Mouse (Mus musculus) CH12.LX (cell line): Measurements from ENCODE around the gene Pxk. TPM values are rescaled to one million over a fixed set of nuclear protein-coding genes. Genes with fewer than 3 reads are reported as not detected.

Experiments used
- DNase-seq: peaks from one replicate; pipeline ENCODE4 v3.0.0-alpha.2; 2013; ENCODE audit errors: extremely low read depth
- H3K27ac ChIP-seq: 2 replicates; pipeline ENCODE4 v1.5.1; 2012; ENCODE audit warnings: low read depth, mild to moderate bottlenecking, control low read depth, moderate library complexity; ENCODE audit not compliant: insufficient read depth
- H3K27me3 ChIP-seq: replicated peaks from 2 replicates; pipeline ENCODE3; 2012; ENCODE audit warnings: inconsistent platforms
- H3K36me3 ChIP-seq, 2 experiments: replicated peaks in 1 of 2; 2 replicates each; pipeline versions ENCODE3 to v1.6.1; 2012; ENCODE audit warnings: inconsistent platforms in 1 of 2, low read length in 1 of 2, mild to moderate bottlenecking in 1 of 2, mixed read lengths in 1 of 2, moderate library complexity in 1 of 2; ENCODE audit not compliant: control insufficient read depth in 1 of 2, insufficient read depth in 1 of 2
- H3K4me1 ChIP-seq, 2 experiments: 2 replicates each; pipeline ENCODE4 v1.6.1; 2012; ENCODE audit warnings: inconsistent platforms in 1 of 2, moderate library complexity in 1 of 2; ENCODE audit not compliant: insufficient read depth in 2 of 2, control insufficient read depth in 1 of 2
- H3K4me2 ChIP-seq: 2 replicates; pipeline ENCODE4 v1.6.1; 2012; ENCODE audit warnings: low read depth, mild to moderate bottlenecking, control low read depth; ENCODE audit not compliant: poor library complexity, insufficient read depth, severe bottlenecking
- H3K4me3 ChIP-seq, 3 experiments: fragments of 150-350 bp in 1 of 3; sonication (generic) in 1 of 3; replicated peaks in 1 of 3; 2 replicates each; pipeline versions ENCODE3 to v1.5.1; 2011 to 2012; ENCODE audit warnings: low read depth in 2 of 3, low read length in 2 of 3, mild to moderate bottlenecking in 2 of 3, moderate library complexity in 2 of 3, control low read depth in 1 of 3, improper control_type of control experiment in 1 of 3, inconsistent platforms in 1 of 3, mixed read lengths in 1 of 3; ENCODE audit not compliant: poor library complexity in 1 of 3
- H3K79me2 ChIP-seq: replicated peaks from 2 replicates; pipeline ENCODE4 v1.6.1; 2012; ENCODE audit warnings: mild to moderate bottlenecking, moderate library complexity; ENCODE audit not compliant: control insufficient read depth, poor library complexity, insufficient read depth, severe bottlenecking; ENCODE audit errors: extremely low read depth
- H3K9ac ChIP-seq: 2 replicates; pipeline ENCODE4 v1.6.1; 2012; ENCODE audit warnings: low read depth, mild to moderate bottlenecking, control low read depth, moderate library complexity; ENCODE audit not compliant: insufficient read depth
- H3K9me3 ChIP-seq: replicated peaks from 2 replicates; pipeline ENCODE3; 2012; ENCODE audit warnings: low read length, inconsistent platforms, mixed read lengths
- BHLHE40 ChIP-seq: IDR thresholded peaks from 2 replicates; pipeline ENCODE4 v1.6.1; 2011; ENCODE audit warnings: mild to moderate bottlenecking, low read depth, low read length, improper control_type of control experiment
- CHD1 ChIP-seq: IDR thresholded peaks from 2 replicates; pipeline ENCODE4 v1.6.1; 2012; ENCODE audit warnings: low read depth, low read length, improper control_type of control experiment, inconsistent platforms
- CHD2 ChIP-seq: IDR thresholded peaks from 2 replicates; pipeline ENCODE4 v1.6.1; 2011; ENCODE audit warnings: low read length, improper control_type of control experiment
- CTCF ChIP-seq, 2 experiments: IDR thresholded peaks in 1 of 2; conservative IDR thresholded peaks in 1 of 2; 2 replicates each; pipeline ENCODE4 v1.5.1; 2011 to 2012; ENCODE audit warnings: low read depth in 2 of 2, low read length in 2 of 2, improper control_type of control experiment in 1 of 2, inconsistent platforms in 1 of 2, mild to moderate bottlenecking in 1 of 2, moderate library complexity in 1 of 2
- E2F4 ChIP-seq: IDR thresholded peaks from 2 replicates; pipeline ENCODE4 v1.6.1; 2011; ENCODE audit warnings: low read depth, low read length, improper control_type of control experiment; ENCODE audit not compliant: insufficient replicate concordance
- ELF1 ChIP-seq: IDR thresholded peaks from 2 replicates; pipeline ENCODE4 v1.6.1; 2014; ENCODE audit warnings: low read depth, mild to moderate bottlenecking, inconsistent platforms, low read length, improper control_type of control experiment
- EP300 ChIP-seq: IDR thresholded peaks from 2 replicates; pipeline ENCODE4 v1.6.1; 2011; ENCODE audit warnings: low read length, improper control_type of control experiment
- ETS1 ChIP-seq: conservative IDR thresholded peaks from 2 replicates; pipeline ENCODE4 v1.6.1; 2012; ENCODE audit warnings: low read depth, mild to moderate bottlenecking, inconsistent platforms, low read length, improper control_type of control experiment, moderate library complexity
- GABPA ChIP-seq: IDR thresholded peaks from 2 replicates; pipeline ENCODE4 v1.6.1; 2012; ENCODE audit warnings: low read depth, low read length, improper control_type of control experiment, inconsistent platforms; ENCODE audit not compliant: insufficient replicate concordance
- HCFC1 ChIP-seq: IDR thresholded peaks from 2 replicates; pipeline ENCODE4 v1.6.1; 2012; ENCODE audit warnings: low read depth, mild to moderate bottlenecking, inconsistent platforms, low read length, improper control_type of control experiment
- IRF4 ChIP-seq: IDR thresholded peaks from 2 replicates; pipeline ENCODE4 v1.6.1; 2014; ENCODE audit warnings: low read depth, mild to moderate bottlenecking, inconsistent platforms, low read length, improper control_type of control experiment
- JUN ChIP-seq: IDR thresholded peaks from 2 replicates; pipeline ENCODE4 v1.6.1; 2011; ENCODE audit warnings: low read depth, mild to moderate bottlenecking, low read length, improper control_type of control experiment, moderate library complexity; ENCODE audit not compliant: insufficient read depth
- JUND ChIP-seq: conservative IDR thresholded peaks from 2 replicates; pipeline ENCODE4 v1.6.1; 2011; ENCODE audit warnings: low read depth, low read length, improper control_type of control experiment
- MAX ChIP-seq: IDR thresholded peaks from 2 replicates; pipeline ENCODE4 v1.6.1; 2011; ENCODE audit warnings: low read length, improper control_type of control experiment
- MAZ ChIP-seq: IDR thresholded peaks from 2 replicates; pipeline ENCODE4 v1.6.1; 2012; ENCODE audit warnings: low read depth, mild to moderate bottlenecking, inconsistent platforms, low read length, improper control_type of control experiment, moderate library complexity
- MEF2A ChIP-seq: IDR thresholded peaks from 2 replicates; pipeline ENCODE4 v1.6.1; 2014; ENCODE audit warnings: low read depth, mild to moderate bottlenecking, inconsistent platforms, low read length, improper control_type of control experiment, borderline replicate concordance
- MXI1 ChIP-seq: IDR thresholded peaks from 2 replicates; pipeline ENCODE4 v1.6.1; 2011; ENCODE audit warnings: mild to moderate bottlenecking, low read depth, low read length, improper control_type of control experiment
- MYC ChIP-seq: IDR thresholded peaks from 2 replicates; pipeline ENCODE4 v1.6.1; 2011; ENCODE audit warnings: low read depth, mild to moderate bottlenecking, improper control_type of control experiment, low read length
- NELFE ChIP-seq: IDR thresholded peaks from 2 replicates; pipeline ENCODE4 v1.6.1; 2011; ENCODE audit warnings: low read depth, low read length, improper control_type of control experiment
- NRF1 ChIP-seq: IDR thresholded peaks from 2 replicates; pipeline ENCODE4 v1.6.1; 2014; ENCODE audit warnings: low read depth, mild to moderate bottlenecking, inconsistent platforms, low read length, improper control_type of control experiment, moderate library complexity
- POLR2A ChIP-seq: IDR thresholded peaks from 2 replicates; pipeline ENCODE4 v1.6.1; 2011; ENCODE audit warnings: low read depth, mild to moderate bottlenecking, improper control_type of control experiment, low read length
- POLR2AphosphoS2 ChIP-seq: IDR thresholded peaks from 2 replicates; pipeline ENCODE4 v1.6.1; 2011; ENCODE audit warnings: low read depth, low read length, improper control_type of control experiment
- RAD21 ChIP-seq: IDR thresholded peaks from 2 replicates; pipeline ENCODE4 v1.6.1; 2011; ENCODE audit warnings: low read depth, mild to moderate bottlenecking, low read length, improper control_type of control experiment, moderate library complexity
- RCOR1 ChIP-seq: conservative IDR thresholded peaks from 2 replicates; pipeline ENCODE4 v1.6.1; 2012; ENCODE audit warnings: low read depth, mild to moderate bottlenecking, inconsistent platforms, low read length, improper control_type of control experiment
- SIN3A ChIP-seq: IDR thresholded peaks from 2 replicates; pipeline ENCODE4 v1.6.1; 2012; ENCODE audit warnings: low read length, improper control_type of control experiment, inconsistent platforms
- SMC3 ChIP-seq: IDR thresholded peaks from 2 replicates; pipeline ENCODE4 v1.6.1; 2011; ENCODE audit warnings: low read depth, low read length, improper control_type of control experiment
- TBP ChIP-seq: conservative IDR thresholded peaks from 2 replicates; pipeline ENCODE4 v1.6.1; 2011; ENCODE audit warnings: low read depth, low read length, improper control_type of control experiment
- TCF12 ChIP-seq: IDR thresholded peaks from 2 replicates; pipeline ENCODE4 v1.6.1; 2014; ENCODE audit warnings: low read depth, mild to moderate bottlenecking, inconsistent platforms, low read length, improper control_type of control experiment
- UBTF ChIP-seq: IDR thresholded peaks from 2 replicates; pipeline ENCODE4 v1.6.1; 2012; ENCODE audit warnings: low read depth, mild to moderate bottlenecking, inconsistent platforms, low read length, improper control_type of control experiment, moderate library complexity
- USF2 ChIP-seq: conservative IDR thresholded peaks from 2 replicates; pipeline ENCODE4 v1.6.1; 2011; ENCODE audit warnings: low read depth, low read length, improper control_type of control experiment
- ZC3H11A ChIP-seq: IDR thresholded peaks from 2 replicates; pipeline ENCODE4 v1.6.1; 2012; ENCODE audit warnings: low read depth, mild to moderate bottlenecking, inconsistent platforms, low read length, improper control_type of control experiment
- ZKSCAN1 ChIP-seq: IDR thresholded peaks from 2 replicates; pipeline ENCODE4 v1.6.1; 2012; ENCODE audit warnings: low read depth, inconsistent platforms, low read length, improper control_type of control experiment, borderline replicate concordance
- ZMIZ1 ChIP-seq: IDR thresholded peaks from 2 replicates; pipeline ENCODE4 v1.6.1; 2012; ENCODE audit warnings: low read depth, mild to moderate bottlenecking, inconsistent platforms, low read length, improper control_type of control experiment
- dilution Hi-C: fragments of 300-500 bp; cut with MboI; formaldehyde crosslinking; loops from 2 replicates; pipeline ENCODE4 v1.14.3; 2020; ENCODE audit warnings: low sequenced_read_pairs; ENCODE audit not compliant: extremely low pct_unique_long_range_greater_than_20kb, extremely low pct_ligation_motif_present
- in situ Hi-C: fragments of 300-500 bp; cut with MboI; formaldehyde crosslinking; loops from 3 replicates; pipeline ENCODE4 v1.14.3; 2019; ENCODE audit warnings: low sequenced_read_pairs, low pct_ligation_motif_present, low pct_unique_long_range_greater_than_20kb, mixed read lengths
- polyA plus RNA-seq: library from polyadenylated mRNA; unstranded; fragments of >175 nt; gene quantifications from 2 replicates; pipeline ENCODE4 v1.2.1, GENCODE M21; 2012; ENCODE audit warnings: low read depth; ENCODE audit not compliant: insufficient read length
- total RNA-seq, 2 experiments: library from RNA; depleted of rRNA; stranded (reverse); fragments of 300-350 nt in 1 of 2; fragments of >200 nt in 1 of 2; gene quantifications; 2 replicates each; pipeline ENCODE4 v1.2.3; 2012 to 2014

Pxk gene
- total and polyA plus RNA-seq, 3 experiments = 11.7 to 55.7 (median 28.9) TPM

- Histone ChIP-seq H3K9ac (peak within 1 kb of the TSS; percentile 82), H3K27me3 (no peaks in the 10 kb centered on the region), H3K4me2 (peak within 1 kb of the TSS; percentile 35), H3K27ac (peak within 1 kb of the TSS; percentile 72), H3K79me2 (peaks cover 22% of the 10 kb centered on the region), H3K4me3 (peak within 1 kb of the TSS; percentile 63 to 95 (median 93)), H3K9me3 (peaks cover 5% of the 10 kb centered on the region), H3K36me3 (peaks cover 12 to 33% of the 10 kb centered on the region in 2 experiments), H3K4me1 (peaks cover 7 to 25% of the 10 kb centered on the region in 2 experiments)
- peak; percentile 95 for DNase-seq
- dilution Hi-C loops = no loop called here
- in situ Hi-C loops = no loop called here
- TF ChIP-seq E2F4 = no peak
- peak; percentile 60; the same call in 1 of the 2 replicates for TF ChIP-seq TCF12
- no peak for TF ChIP-seq GABPA
- TF ChIP-seq NELFE = peak; percentile 82
- TF ChIP-seq POLR2A = peak; percentile 89
- TF ChIP-seq MYC = peak; percentile 88; the same call in 1 of the 2 replicates
- TF ChIP-seq IRF4 = no peak
- no peak for TF ChIP-seq UBTF
- TF ChIP-seq RCOR1 = no peak
- no peak; the same call in 1 of the 2 replicates for TF ChIP-seq ETS1
- TF ChIP-seq MXI1 = peak; percentile 95
- peak; percentile 57; the same call in 1 of the 2 replicates for TF ChIP-seq ZMIZ1
- TF ChIP-seq EP300 = no peak
- peak; percentile 91; the same call in 1 of the 2 replicates for TF ChIP-seq SIN3A
- peak; percentile 36; the same call in 1 of the 2 replicates for TF ChIP-seq MEF2A
- TF ChIP-seq CTCF (conservative IDR thresholded peaks at IDR 0.05 in 1 of 2, IDR thresholded peaks at IDR 0.05 in 1 of 2; ENCODE audit: low read depth in 2 of 2, low read length in 2 of 2) = peak; percentile 85 to 94
- TF ChIP-seq SMC3 = peak; percentile 73
- TF ChIP-seq CHD2 = no peak
- no peak for TF ChIP-seq JUN
- TF ChIP-seq RAD21 = peak; percentile 54
- TF ChIP-seq CHD1 = no peak
- peak; percentile 93 for TF ChIP-seq NRF1
- no peak for TF ChIP-seq ZKSCAN1
- no peak for TF ChIP-seq USF2
- peak; percentile 56 for TF ChIP-seq ELF1
- peak; percentile 84; the same call in 1 of the 2 replicates for TF ChIP-seq MAX
- no peak for TF ChIP-seq JUND
- TF ChIP-seq ZC3H11A = 0 out of 2 replicates have a peak, but pooled peaks have one; percentile 4
- TF ChIP-seq TBP = peak; percentile 78
- peak; percentile 96 for TF ChIP-seq MAZ
- peak; percentile 64; the same call in 1 of the 2 replicates for TF ChIP-seq POLR2AphosphoS2
- peak; percentile 89 for TF ChIP-seq HCFC1
- TF ChIP-seq BHLHE40 = 0 out of 2 replicates have a peak, but pooled peaks have one; percentile 3
These were observed 17.8 kb upstream of the Pxk start, which contains the start of gene Rpp14 for GRCm38 (mm10) chr14:8080165-8080679. Gene Rpp14, plus strand, starts transcription at chr14:8080367.
